Mouse (Mus musculus) T-helper 17 cell (primary cell): ENCODE data around the gene 1110002E22Rik.

Experiments
- in situ Hi-C, 2 experiments: fragments of 300-600 bp; cut with MboI, MseI; formaldehyde crosslinking; loops; 1 replicate in 1 of 2; 2 replicates in 1 of 2; pipeline ENCODE4 v1.15.1; 2025; ENCODE audit warnings: high pct_unique_total_duplicates in 2 of 2

The 1110002E22Rik gene

GRCm38 (mm10) chr3:138103690-138104089, 38.8 kb downstream of the 1110002E22Rik start:
- in situ Hi-C loops: no loop called here

DNA sequence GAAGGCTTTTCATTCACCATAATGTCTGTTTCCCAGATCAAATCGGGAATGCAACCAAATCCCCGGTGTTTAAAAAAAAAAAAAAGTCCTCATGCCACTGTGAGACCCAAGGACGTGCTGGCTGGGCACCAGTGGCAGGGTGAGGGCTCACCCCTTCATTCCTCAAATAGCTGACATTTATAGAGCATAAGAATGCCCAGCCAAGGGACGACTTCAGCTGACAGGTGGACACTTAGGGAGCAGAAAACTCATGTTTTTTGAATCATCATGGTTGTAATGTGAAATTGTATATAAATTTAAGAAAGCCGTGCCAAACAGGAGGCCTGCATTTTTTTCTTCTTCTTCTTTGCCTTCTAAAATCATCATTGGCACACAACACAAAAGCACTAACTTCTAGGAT, 40.2 kb downstream of the 1110002E22Rik start:
- in situ Hi-C loops: no loop called here

DNA sequence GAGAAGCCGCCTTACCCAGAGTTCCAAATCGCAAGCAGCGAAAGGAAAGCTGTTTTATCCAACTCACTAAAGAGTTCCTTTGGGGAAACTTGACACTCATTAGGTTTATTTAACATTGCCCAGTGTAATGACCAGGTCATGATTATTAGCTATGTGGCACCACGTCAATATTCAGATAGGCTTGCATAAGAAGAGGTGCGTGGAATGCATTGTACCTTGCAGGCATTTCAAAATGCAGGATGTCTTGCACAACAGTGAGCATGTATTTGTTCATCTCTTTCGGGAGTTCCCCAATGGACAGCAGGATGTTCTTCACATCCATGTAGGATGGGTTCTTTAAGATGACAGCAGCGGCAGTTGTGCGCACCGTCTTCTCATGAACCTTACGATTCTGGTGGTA, 42.0 kb downstream of the 1110002E22Rik start:
- in situ Hi-C loops: no loop called here

GRCm38 (mm10) chr3:138110910-138111782, 46.3 kb downstream of the 1110002E22Rik start:
- in situ Hi-C loops: loop anchor here in 1 of 2 experiments (5.0 kb wide), 1 partner anchor 94 kb away; no protein-coding TSS in a partner anchor

DNA sequence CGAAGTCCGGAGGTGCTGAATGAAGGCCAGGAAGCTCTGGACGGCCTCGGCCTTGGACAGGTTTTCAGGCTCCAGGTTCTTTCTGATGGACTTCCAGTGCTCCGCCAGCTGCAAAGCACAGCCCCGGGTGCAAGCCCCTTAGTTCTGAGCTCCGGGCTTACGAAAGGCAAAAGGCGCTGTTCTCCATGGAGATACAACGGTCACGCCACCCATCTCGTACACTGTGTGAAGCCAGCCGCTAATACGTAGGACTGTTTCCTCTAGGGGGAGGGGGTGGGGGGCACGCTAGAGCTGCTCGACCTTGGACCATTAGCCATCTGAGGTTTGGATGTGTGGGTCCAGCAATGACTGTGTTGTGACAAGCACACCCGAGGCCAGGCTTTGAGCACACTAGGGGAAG, 49.3 kb downstream of the 1110002E22Rik start:
- in situ Hi-C loops: loop anchor here in 1 of 2 experiments (5.0 kb wide), 1 partner anchor 97 kb away; no protein-coding TSS in a partner anchor

GRCm38 (mm10) chr3:138116871-138117270, 52.0 kb downstream of the 1110002E22Rik start:
- in situ Hi-C loops: no loop called here

DNA sequence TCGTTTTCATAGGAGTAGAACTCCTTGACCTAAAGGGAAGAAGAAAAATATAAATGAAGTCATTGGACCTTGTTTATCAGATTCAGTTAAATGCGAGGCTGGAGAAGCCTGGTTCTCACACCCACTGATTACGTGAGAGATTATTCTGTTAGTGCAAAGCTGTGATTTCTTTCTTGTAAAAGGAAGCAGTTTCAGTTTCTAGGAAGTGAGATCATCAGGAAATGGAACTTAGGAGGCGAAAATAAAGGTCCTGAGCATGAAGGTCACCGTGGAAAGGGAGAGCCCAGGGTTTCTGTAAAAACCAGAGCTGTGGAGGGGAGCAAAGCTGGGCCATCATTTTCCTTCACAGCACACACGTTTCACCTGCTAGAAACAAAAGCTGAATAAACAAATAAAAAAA, 53.5 kb downstream of the 1110002E22Rik start:
- in situ Hi-C loops: no loop called here

GRCm38 (mm10) chr3:138118831-138119230, 54.0 kb downstream of the 1110002E22Rik start:
- in situ Hi-C loops: no loop called here

GRCm38 (mm10) chr3:138119444-138120105, 54.7 kb downstream of the 1110002E22Rik start:
- in situ Hi-C loops: loop anchor here in 1 of 2 experiments (5.0 kb wide), 1 partner anchor 82 kb away; no protein-coding TSS in a partner anchor

- in situ Hi-C loops: loop anchor here in 1 of 2 experiments (5.0 kb wide), 1 partner anchor 84 kb away; no protein-coding TSS in a partner anchor
Observed at GRCm38 (mm10) chr3:138121461-138121860, 56.6 kb downstream of the 1110002E22Rik start.

- in situ Hi-C loops: loop anchor here in 1 of 2 experiments (5.0 kb wide), 1 partner anchor 87 kb away; no protein-coding TSS in a partner anchor
Observed at GRCm38 (mm10) chr3:138123842-138124241, 59.0 kb downstream of the 1110002E22Rik start.

- in situ Hi-C loops: no loop called here
Observed at GRCm38 (mm10) chr3:138129110-138129509, 64.3 kb downstream of the 1110002E22Rik start.

DNA sequence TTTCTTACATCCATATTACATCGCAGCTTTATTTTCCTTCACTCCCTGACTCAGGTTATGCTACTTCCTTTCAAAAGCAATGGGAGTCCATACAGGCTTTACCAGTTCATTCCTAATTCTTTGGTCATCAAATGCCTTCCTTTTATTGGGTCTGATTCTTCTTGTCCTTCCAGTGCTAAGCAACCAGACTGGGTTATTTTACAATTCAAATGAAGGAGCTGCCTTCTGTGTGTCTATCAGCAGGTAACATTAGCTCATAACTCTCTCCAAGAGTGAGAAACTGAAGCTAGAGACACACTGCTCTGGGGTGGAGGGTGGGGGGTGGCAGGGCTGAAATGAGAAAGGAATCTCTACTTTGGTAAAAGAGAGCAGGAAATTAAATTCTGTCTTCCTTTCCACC, 65.8 kb downstream of the 1110002E22Rik start:
- in situ Hi-C loops: no loop called here
